In the genomic region with DNA sequence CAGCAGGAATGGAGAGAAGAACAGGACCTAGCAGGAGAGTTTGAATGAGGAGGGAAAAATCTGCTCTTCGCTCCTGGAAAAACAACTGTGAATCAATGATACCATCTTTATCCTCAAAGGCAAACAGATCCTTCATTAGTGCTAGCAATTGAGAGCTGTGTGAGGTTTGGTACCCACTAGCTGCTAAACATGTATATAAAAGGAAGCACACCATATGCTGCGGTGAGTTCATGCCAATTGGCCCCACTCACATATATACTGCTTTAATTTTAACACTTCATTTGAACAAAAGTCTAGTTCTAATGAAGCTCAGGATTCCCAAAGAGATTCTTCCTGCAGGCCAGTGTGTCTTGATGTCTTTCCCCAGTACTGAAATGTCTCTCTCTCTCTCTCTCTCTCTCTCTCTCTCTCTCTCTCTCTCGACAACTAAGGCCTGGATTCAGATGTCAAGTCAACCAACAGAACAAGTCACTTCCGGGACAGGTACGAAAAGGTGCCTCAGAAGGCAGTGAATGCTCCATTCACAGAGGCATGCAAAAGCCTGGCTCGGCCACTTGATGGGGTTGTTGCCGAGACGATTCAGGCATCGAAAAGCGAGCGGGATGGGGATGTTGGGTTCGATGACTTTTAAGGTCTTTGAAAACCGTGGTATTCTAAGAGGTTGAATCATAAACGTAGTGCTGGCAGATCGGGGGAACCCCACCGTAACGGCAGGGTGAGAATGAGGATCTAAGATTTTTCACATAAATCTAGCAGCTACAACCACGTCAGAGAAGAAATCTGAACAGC, we compare ENCODE assay signal across 17 mouse cellular contexts.
DNase-seq lines count a peak whose midpoint lies in the region; ATAC-seq lines count a peak whose summit lies in the region.
"Had no signal": no experiment of that assay in that cellular context is flagged by ENCODE, and none has a peak within 500 bp of the region (broad histone marks: within the 10 kb centered on the region; RNA-seq: fewer than 3 reads in every experiment).

No protein-coding gene starts in this region.

- H3K27ac ChIP-seq in hindbrain, embryonic 11.5 days (ENCODE audit: low read depth, low read length), result no peak overlapping the region
- H3K27ac ChIP-seq: heart, embryonic 10.5 days; left cerebral cortex, adult 2 months; lung, embryonic 15.5 days; neural tube, embryonic 13.5 days; stomach, postnatal 0 days had no signal

- H3K9me3 ChIP-seq in hindbrain, embryonic 11.5 days (ENCODE audit: control insufficient read depth, low read length), result no peaks in the 10 kb centered on the region
- H3K9me3 ChIP-seq: heart, embryonic 10.5 days; lung, embryonic 15.5 days; megakaryocyte, embryonic 14.5 days; neural tube, embryonic 13.5 days had no signal

- H3K36me3 ChIP-seq in hindbrain, embryonic 11.5 days (ENCODE audit: control insufficient read depth, insufficient read depth, low read length), result no peaks in the 10 kb centered on the region
- H3K36me3 ChIP-seq: heart, embryonic 10.5 days; lung, embryonic 15.5 days; neural tube, embryonic 13.5 days had no signal

- no peak overlapping the region for H3K9ac ChIP-seq in hindbrain, embryonic 11.5 days (ENCODE audit: low read depth, low read length)
- H3K9ac ChIP-seq: lung, embryonic 15.5 days; neural tube, embryonic 13.5 days had no signal

- peak; percentile 46 to 76 for DNase-seq in frontal cortex, adult 2 months (ENCODE audit: extremely low spot score in 1 of 2, low spot score in 1 of 2)
- no peak for DNase-seq in frontal cortex, postnatal 10 days (ENCODE audit: low spot score in 2 of 2)
- peak; percentile 80 for DNase-seq in A20 (ENCODE audit: low read depth, low spot score)
- peak; percentile 75 for DNase-seq in brain, adult 2 months (ENCODE audit: low read depth, low spot score)
- peak; percentile 25 to 41 for DNase-seq in left cerebral cortex, postnatal 36 days (ENCODE audit: low spot score in 2 of 2)
- DNase-seq in hindbrain, embryonic 11.5 days (ENCODE audit: low spot score), result no peak
- no peak for DNase-seq in lung, adult 18-20 months
- DNase-seq in urinary bladder, adult 2 months (ENCODE audit: low spot score), result no peak
- DNase-seq: cerebellum, adult 2 months; liver; thymus, postnatal 4 days had no signal

- H3K4me2 ChIP-seq in hindbrain, embryonic 11.5 days (replicated peaks; ENCODE audit: low read depth, low read length), result no peak overlapping the region
- H3K4me2 ChIP-seq: lung, embryonic 15.5 days; neural tube, embryonic 13.5 days had no signal

- no peaks in the 10 kb centered on the region for H3K27me3 ChIP-seq in hindbrain, embryonic 11.5 days (ENCODE audit: control insufficient read depth, insufficient read depth, low read length)
- H3K27me3 ChIP-seq: lung, embryonic 15.5 days; megakaryocyte, embryonic 14.5 days; neural tube, embryonic 13.5 days had no signal

- WGBS in hindbrain, embryonic 11.5 days, result 92% methylated on average over 18 of the region's 18 CpGs

- ATAC-seq in hindbrain, embryonic 11.5 days (ENCODE audit: low FRiP score), result no peak

- no peaks in the 10 kb centered on the region for H3K4me1 ChIP-seq in hindbrain, embryonic 11.5 days (replicated peaks; ENCODE audit: control insufficient read depth, insufficient read depth, low read length)
- H3K4me1 ChIP-seq: lung, embryonic 15.5 days; megakaryocyte, embryonic 14.5 days; neural tube, embryonic 13.5 days had no signal

- no peak overlapping the region for H3K4me3 ChIP-seq in hindbrain, embryonic 11.5 days (ENCODE audit: low read depth, low read length)
- H3K4me3 ChIP-seq: heart, embryonic 10.5 days; left cerebral cortex, adult 2 months; lung, embryonic 15.5 days; megakaryocyte, embryonic 14.5 days; neural tube, embryonic 13.5 days had no signal

- intact Hi-C loops in left cerebral cortex, postnatal 36 days (cut with DNase I), result no loop called here

Comparison
In these comparisons a context has a peak if more than half of its experiments do, and no peak if none do; other contexts are left out.
1. DNase-seq: peak in frontal cortex, adult 2 months (2 of 2), A20 (single experiment), brain, adult 2 months (single experiment) and left cerebral cortex, postnatal 36 days (2 of 2); none in frontal cortex, postnatal 10 days (0 of 2), hindbrain, embryonic 11.5 days (single experiment), lung, adult 18-20 months (0 of 2) and urinary bladder, adult 2 months (single experiment).